Mouse (Mus musculus) stomach, embryonic 16.5 days (tissue): ENCODE data around the gene Cdc42ep3. TPM values are rescaled to one million over a fixed set of nuclear protein-coding genes. Genes with fewer than 3 reads are reported as not detected.

Experiments
- ATAC-seq: fragments of 200-750 bp; cut with Nextera tagmentation; 2 replicates; pipeline ENCODE4 v1.8.0; 2017; ENCODE audit warnings: moderate number of reproducible peaks, moderate TSS enrichment; ENCODE audit not compliant: insufficient read depth, low FRiP score
- H3K27ac ChIP-seq: fragments of 300-500 bp; sonication (generic); 2 replicates; pipeline ENCODE4 v1.5.1; 2014; ENCODE audit warnings: low read length
- H3K27me3 ChIP-seq: fragments of 300-500 bp; sonication (generic); 2 replicates; pipeline ENCODE4 v1.6.1; 2014; ENCODE audit warnings: low read length, control low read depth, mixed read lengths; ENCODE audit not compliant: control insufficient read depth, insufficient read depth
- H3K36me3 ChIP-seq: fragments of 300-500 bp; sonication (generic); 2 replicates; pipeline ENCODE4 v1.6.1; 2014; ENCODE audit warnings: low read length; ENCODE audit not compliant: control insufficient read depth, insufficient read depth
- H3K4me1 ChIP-seq: fragments of 300-500 bp; sonication (generic); 2 replicates; pipeline ENCODE4 v1.6.1; 2014; ENCODE audit warnings: low read length, control low read depth, mixed read lengths; ENCODE audit not compliant: control insufficient read depth, insufficient read depth
- H3K4me2 ChIP-seq: fragments of 300-500 bp; sonication (generic); 2 replicates; pipeline ENCODE4 v1.6.1; 2014; ENCODE audit warnings: low read depth, low read length, mixed read lengths
- H3K4me3 ChIP-seq: fragments of 300-500 bp; sonication (generic); replicated peaks from 2 replicates; pipeline ENCODE4 v1.5.1; 2014; ENCODE audit warnings: mild to moderate bottlenecking, low read length
- H3K9ac ChIP-seq: fragments of 300-500 bp; sonication (generic); 2 replicates; pipeline ENCODE4 v1.6.1; 2014; ENCODE audit warnings: low read length
- H3K9me3 ChIP-seq: fragments of 300-500 bp; sonication (generic); replicated peaks from 2 replicates; pipeline ENCODE4 v1.6.1; 2016; ENCODE audit warnings: low read length, control low read depth; ENCODE audit not compliant: control insufficient read depth
- WGBS: fragments of 180-500 bp; shearing (Covaris S2); extraction: QIAGEN DNeasy Blood & Tissue Kit; methylation state at CpG from one replicate; pipeline ENCODE4 v1.1.7; 2014; 5-methylcytosine and 5-hydroxymethylcytosine counted together
- polyA plus RNA-seq: library from polyadenylated mRNA; unstranded; fragments of >200 nt; fragmentation: Nextera tagmentation; extraction: Ambion mirVana; gene quantifications from 2 replicates; pipeline ENCODE4 v1.2.1, GENCODE M21; 2015

The Cdc42ep3 gene
- polyA plus RNA-seq, 1 experiment from 2014 or later = 71.4 TPM

GRCm38 (mm10) chr17:79285030-79285601 lies 69.8 kb downstream of the Cdc42ep3 start:
- WGBS = 47% methylated on average over 6 of the region's 6 CpGs
- Histone ChIP-seq H3K4me1 (peaks cover 11% of the 10 kb centered on the region), H3K4me2 (no peak overlapping the region), H3K27me3 (no peaks in the 10 kb centered on the region), H3K27ac (no peak overlapping the region), H3K9me3 (no peaks in the 10 kb centered on the region), H3K9ac (no peak overlapping the region), H3K4me3 (no peak overlapping the region), H3K36me3 (no peaks in the 10 kb centered on the region)
- ATAC-seq = no peak
